Mouse (Mus musculus): ENCODE measurements around the gene Cflar. TPM values are rescaled to one million over a fixed set of nuclear protein-coding genes. Genes with fewer than 3 reads are reported as not detected.
"Not testable (repeated sequence)": the region's sequence is repeated elsewhere in the genome, so short reads cannot be mapped to it uniquely, and the experiment has no call there.

Gene Cflar
- total RNA-seq, 2 experiments from 2014 or later: 109 to 110 TPM

- DNase-seq (ENCODE audit: low spot score in 2 of 2): no peak
Observed at GRCm38 (mm10) chr1:58772084-58772483, 60.8 kb downstream of the Cflar start.

DNA sequence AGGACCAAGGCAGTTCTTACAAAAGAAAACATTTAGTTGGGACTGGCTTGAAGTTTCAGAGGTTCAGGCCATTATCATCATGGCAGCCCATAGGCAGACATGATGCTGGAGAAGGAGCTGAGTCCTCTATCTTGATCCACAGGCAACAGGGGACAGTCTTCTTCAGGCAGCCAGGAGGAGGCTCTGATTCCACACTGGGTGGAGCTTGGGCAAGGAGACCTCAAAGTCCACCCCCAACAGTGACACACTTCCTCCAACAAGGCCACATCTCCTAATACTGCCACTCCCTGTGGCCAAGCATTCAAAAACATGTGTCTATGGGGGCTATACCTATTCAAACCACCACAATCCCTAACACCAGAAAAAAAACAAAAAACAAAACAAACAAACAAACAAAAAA is 62.0 kb downstream of the Cflar start:
- no peak for DNase-seq (ENCODE audit: low spot score in 2 of 2)

DNA sequence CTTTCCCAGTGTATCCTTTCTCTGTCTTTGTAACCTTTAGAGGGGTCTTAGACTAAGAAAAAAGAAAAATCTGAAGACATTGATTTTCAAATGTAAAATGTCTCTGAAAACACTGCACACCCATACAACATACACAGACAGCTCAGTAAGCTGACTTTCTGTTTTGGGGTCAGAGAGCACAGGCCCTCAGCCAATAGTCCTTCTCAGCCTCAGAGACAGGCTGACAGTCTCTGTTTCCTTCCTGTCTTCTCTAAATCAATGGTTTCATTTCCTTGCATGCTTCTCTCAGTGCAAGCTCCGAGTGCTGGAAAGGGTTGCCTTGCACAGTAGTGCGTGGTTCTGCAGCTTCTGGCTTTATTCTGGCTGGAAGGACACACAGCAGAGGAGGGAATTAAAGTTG is 62.6 kb downstream of the Cflar start:
- no peak for DNase-seq (ENCODE audit: low spot score in 2 of 2)

GRCm38 (mm10) chr1:58775361-58775760 is 64.1 kb downstream of the Cflar start:
- no peak for DNase-seq (ENCODE audit: low spot score in 2 of 2)

DNA sequence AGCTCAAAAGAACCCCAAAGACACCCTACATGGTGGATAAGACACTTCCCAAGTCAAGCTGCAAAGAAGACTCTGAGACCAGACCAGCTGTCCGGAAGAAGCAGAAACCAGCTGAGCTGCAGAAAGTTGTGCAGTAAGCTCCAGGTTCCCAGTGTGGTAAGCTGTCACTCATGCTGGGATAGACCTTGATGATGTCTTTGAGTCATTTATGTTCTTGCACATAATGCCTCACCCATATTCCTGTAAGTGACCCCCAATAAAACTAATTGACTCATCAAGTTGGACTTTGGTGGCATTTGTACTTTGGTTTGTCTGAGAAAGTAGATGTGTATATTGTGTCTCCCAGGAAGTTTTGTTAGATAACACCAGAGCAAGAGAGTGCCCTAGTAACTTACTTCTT is 66.3 kb downstream of the Cflar start:
- no peak for DNase-seq (ENCODE audit: low spot score in 2 of 2)

DNA sequence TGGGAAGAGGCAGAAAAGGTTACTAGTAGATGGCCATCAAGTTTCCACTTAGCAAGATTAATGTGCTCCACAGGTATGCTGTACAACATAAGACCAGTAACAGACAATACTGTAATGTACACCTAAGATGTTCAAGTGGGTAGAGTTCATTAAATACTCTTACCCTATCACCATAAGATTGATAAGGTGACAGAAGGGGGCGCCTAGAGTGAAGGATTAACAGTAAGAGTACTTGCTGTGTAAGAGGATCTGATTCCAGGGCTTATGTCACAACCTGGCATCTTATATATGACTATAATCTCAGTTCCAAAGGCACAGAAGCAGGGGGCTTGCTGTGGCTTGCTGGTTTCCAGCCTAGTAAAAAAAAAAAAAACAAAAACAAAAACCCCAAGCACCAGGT is 66.9 kb downstream of the Cflar start:
- DNase-seq (ENCODE audit: low spot score in 2 of 2): no peak

GRCm38 (mm10) chr1:58786276-58786675 is 75.0 kb downstream of the Cflar start:
- no peak for DNase-seq (ENCODE audit: low spot score in 2 of 2)

DNA sequence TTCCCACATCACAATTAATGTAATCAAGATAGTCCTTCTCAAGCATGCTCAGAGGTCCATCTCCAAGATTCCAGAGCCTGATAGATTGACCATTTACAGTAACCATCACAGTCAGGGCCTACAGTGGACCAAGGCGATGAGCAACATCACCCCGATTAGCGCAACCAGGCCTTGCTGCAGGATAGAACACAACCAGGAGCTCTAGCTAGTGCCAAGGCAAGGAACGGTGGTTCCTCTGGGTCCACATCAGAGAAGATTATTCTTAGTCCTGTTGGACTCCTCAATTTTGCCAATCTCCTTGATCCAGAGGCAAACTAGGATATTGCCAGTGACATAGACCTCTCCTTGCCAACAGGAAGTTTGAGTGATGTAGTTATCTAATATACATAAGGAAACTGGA is 77.1 kb downstream of the Cflar start:
- no peak for DNase-seq (ENCODE audit: low spot score in 2 of 2)

DNA sequence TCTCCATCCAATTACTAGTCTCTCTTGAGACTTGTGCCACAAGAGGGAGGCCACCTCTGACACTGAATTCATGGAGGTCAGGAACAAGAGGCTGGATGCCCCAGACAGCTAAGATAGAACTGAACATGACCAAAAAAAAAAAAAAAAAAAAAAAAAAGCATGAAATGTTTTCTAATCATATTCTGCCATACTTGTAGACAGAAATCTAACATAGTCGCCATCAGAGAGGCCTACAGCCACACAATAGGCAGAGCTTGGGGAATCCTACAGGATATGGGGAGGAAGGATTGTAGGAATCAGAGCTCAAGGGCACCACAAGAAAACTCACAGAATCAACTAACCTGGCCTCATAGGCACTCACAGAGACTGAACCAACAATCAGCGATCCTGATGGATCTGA is 83.4 kb downstream of the Cflar start:
- no peak for DNase-seq (ENCODE audit: low spot score in 2 of 2)

GRCm38 (mm10) chr1:58795291-58796058 is 84.2 kb downstream of the Cflar start, which contains the start of gene Casp8:
Casp8 (plus strand) TSS chr1:58795374.
- DNase-seq (ENCODE audit: low spot score in 2 of 2): peak; percentile 51 to 54

- no peak for DNase-seq (ENCODE audit: low spot score in 2 of 2)
Observed at GRCm38 (mm10) chr1:58796059-58796363, 84.7 kb downstream of the Cflar start.

GRCm38 (mm10) chr1:58796853-58797252 is 85.5 kb downstream of the Cflar start:
- no peak for DNase-seq (ENCODE audit: low spot score in 2 of 2)

DNA sequence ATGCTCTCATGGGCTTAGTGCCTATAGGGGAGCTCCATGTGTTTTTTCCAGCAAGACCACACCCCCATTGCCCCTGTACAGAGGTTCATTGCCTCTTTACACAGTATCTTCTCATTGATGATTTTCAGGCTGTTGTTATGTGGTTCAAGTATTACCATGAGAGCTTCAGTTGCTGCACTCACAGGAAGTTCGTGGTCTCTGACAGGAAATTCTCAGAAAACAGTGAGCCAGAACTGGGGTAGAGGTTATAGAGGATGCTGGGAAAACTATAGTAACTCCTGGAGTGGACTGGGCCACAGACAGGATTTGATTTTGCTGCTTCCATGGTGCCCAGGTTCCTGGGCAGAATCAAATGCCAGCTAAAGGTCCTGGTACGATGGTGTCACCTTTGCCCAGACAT is 86.1 kb downstream of the Cflar start:
- DNase-seq (ENCODE audit: low spot score in 2 of 2): no peak

DNA sequence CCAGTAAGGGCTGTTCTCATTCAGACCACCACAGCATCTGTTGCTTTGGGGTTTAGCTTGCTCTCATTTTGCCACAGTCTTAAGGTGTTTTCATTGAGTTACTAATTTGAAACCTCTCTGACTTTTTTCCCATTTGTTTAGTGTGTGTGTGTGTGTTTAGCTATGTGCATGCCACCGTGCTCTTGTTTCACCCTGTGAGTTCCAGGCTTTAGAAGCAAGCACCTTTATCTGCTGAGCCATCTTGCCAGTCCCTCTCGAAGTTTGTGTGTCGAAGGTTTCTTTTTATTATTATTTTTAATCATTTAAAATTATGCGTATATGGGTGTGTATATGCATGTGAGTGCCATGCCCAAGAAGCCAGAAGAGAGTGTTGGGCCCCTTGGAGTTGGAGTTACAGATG is 87.6 kb downstream of the Cflar start:
- DNase-seq (ENCODE audit: low spot score in 2 of 2): no peak

- not testable (repeated sequence) for DNase-seq (ENCODE audit: low spot score in 2 of 2)
Observed at GRCm38 (mm10) chr1:58800644-58801043, 89.3 kb downstream of the Cflar start.

- no peak for DNase-seq (ENCODE audit: low spot score in 2 of 2)
Observed at GRCm38 (mm10) chr1:58801558-58802285, 90.4 kb downstream of the Cflar start.

DNA sequence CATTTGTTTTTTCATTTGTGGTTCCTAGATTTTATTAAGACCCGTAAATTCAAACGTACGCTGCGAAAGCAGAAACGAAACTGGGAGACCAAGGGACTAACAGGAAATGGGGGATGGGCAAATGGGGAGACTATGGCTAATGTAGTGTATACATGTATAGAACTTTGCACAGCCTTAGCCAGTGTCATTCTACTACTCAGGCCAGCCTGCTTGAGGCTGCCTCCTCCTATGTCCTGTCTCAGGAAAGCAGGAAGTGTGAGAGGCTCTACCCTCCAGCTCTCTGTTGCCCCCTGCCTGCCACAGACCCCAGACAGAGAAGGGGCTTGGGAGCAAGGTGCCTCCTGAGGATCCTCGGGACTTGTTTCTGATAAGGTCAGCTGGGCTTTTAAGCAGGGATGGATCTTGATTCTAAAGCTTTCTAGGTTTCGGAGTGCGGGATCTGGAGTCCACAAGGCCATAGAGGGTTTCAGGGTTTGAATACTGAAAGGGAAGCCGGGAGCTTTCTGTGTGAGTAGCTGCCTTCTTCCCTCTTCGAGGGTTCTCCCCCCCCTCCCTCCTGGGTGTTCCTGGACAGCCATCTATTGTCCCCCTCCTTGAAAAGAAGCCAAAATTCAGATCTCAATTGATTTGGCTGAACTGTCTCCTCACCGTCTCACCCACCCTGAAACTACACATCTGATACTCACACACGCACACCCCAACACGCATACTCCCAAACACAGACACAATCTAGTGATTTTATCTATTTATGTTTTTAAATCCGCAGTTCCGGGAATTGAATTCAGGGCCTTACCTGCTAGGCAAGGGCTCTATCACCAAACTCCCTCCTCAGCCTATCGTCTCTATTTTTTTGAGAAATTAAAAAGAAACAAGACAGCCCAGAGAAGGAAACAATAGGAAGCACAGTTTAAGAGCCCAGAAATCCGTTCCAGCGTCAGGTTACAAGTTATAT is 91.3 kb downstream of the Cflar start:
- peak; percentile 34 to 54 for DNase-seq (ENCODE audit: low spot score in 2 of 2)

DNA sequence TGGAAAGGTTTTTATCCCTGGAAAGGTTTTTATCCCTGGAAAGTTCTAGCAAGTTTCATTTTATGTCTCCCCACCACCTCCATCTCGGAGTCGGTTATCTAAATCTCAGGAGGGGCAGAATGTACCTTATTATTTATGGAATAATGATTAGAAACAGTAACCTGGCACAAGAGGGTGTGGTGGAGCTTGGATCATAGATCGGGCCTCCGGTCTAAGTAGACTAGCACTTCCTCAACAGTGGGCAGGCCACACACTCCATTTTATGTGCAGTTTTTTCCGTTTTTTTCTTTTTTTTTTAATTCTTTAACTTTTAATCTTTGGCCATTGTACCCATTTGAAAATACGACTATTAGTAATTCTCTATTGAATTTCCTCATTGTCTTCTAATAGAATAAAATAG is 92.2 kb downstream of the Cflar start:
- DNase-seq (ENCODE audit: low spot score in 2 of 2): no peak

- no peak for DNase-seq (ENCODE audit: low spot score in 2 of 2)
Observed at GRCm38 (mm10) chr1:58806651-58807050, 95.3 kb downstream of the Cflar start.

Data from adrenal gland, adult 18-20 months (tissue).